Mouse (Mus musculus): ENCODE data around the gene Slc16a8. TPM values are rescaled to one million over a fixed set of nuclear protein-coding genes. Genes with fewer than 3 reads are reported as not detected.
A peak's percentile ranks its signal among the peaks of the same experiment; 100 is the strongest.

Slc16a8 gene
- polyA plus RNA-seq, 1 experiment from 2014 or later = 1.00 TPM

- Histone ChIP-seq H3K27me3 (peaks cover 35% of the 10 kb centered on the region), H3K4me2 (peak overlapping the region; percentile 95), H3K36me3 (no peaks in the 10 kb centered on the region), H3K9ac (peak overlapping the region; percentile 52), H3K27ac (replicated peaks) (no peak overlapping the region), H3K9me3 (no peaks in the 10 kb centered on the region), H3K4me3 (peak overlapping the region; percentile 55), H3K4me1 (replicated peaks) (peaks cover 20% of the 10 kb centered on the region)
- ATAC-seq (ENCODE audit: low FRiP score, low read depth) = peak; percentile 60
- 0% methylated on average over 21 of the region's 28 CpGs for WGBS
These were observed 7.2 kb upstream of the Slc16a8 start for GRCm38 (mm10) chr15:79261757-79262156.

DNA sequence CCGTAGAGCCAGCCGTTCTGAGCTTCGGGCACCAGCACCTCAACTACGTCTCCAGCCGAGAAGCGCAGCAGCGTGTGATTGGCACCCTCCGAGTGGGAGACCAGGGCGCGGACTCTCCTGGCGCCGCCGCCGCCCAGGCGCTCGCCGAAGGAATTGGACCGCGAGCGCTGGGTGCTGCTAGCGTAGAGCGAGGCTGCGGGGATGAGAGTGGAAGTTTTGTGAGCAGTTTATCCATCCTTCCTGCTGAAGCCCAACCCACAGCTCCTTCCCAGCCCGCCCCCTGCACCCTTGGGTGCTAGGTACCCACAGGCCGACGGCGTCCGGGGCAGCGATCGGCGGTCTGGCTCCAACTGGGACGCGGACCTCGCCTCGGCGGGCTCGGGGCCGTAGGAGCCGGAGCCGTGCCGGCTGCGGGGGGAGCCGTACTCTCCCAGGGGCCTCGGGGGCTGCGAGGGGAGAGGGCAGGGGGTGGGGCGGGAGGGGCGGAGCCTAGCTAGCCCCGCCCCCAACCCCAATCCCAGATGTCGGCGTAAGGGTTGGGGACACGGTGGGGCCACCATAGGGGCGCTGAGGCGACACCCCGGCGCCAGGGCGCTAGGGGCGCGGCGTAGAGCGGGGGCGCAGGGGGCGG lies 6.6 kb upstream of the Slc16a8 start:
- ATAC-seq (ENCODE audit: low FRiP score, low read depth) = peak; percentile 72
- no peaks in the 10 kb centered on the region for H3K9me3 ChIP-seq
- no peak overlapping the region for H3K27ac ChIP-seq (replicated peaks)
- no peaks in the 10 kb centered on the region for H3K36me3 ChIP-seq
- H3K9ac ChIP-seq = peak overlapping the region; percentile 52
- peaks cover 20% of the 10 kb centered on the region for H3K4me1 ChIP-seq (replicated peaks)
- peak overlapping the region; percentile 55 for H3K4me3 ChIP-seq
- peak overlapping the region; percentile 95 for H3K4me2 ChIP-seq
- WGBS = 1% methylated on average over 59 of the region's 62 CpGs
- peaks cover 35% of the 10 kb centered on the region for H3K27me3 ChIP-seq

- ATAC-seq (ENCODE audit: low FRiP score, low read depth) = no peak
- Histone ChIP-seq H3K27ac (replicated peaks) (no peak overlapping the region), H3K9me3 (no peaks in the 10 kb centered on the region), H3K9ac (no peak overlapping the region), H3K4me1 (replicated peaks) (peaks cover 20% of the 10 kb centered on the region), H3K27me3 (peaks cover 42% of the 10 kb centered on the region), H3K36me3 (no peaks in the 10 kb centered on the region), H3K4me3 (no peak overlapping the region), H3K4me2 (no peak overlapping the region)
- 27% methylated on average over 17 of the region's 17 CpGs for WGBS
These were observed 4.0 kb upstream of the Slc16a8 start for GRCm38 (mm10) chr15:79258521-79258920.

DNA sequence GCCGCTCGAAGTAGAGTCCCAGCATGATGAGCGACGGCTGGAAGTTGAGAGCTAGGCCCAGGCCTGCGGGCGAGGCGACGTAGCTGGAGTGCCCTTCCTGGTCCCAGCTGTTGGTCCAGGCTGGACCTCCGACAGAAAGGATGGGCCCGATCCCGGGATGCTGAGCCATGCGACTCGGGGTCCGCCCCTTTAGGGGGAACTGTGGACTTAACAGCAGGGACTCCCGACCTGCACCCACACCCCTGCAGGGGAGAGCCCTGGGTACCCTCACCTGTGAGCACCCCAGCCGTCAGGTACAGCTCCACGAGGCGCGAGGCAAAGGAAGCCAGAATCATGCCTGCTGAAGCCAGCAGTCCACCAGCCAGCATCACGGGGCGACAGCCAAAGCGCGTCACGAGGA lies 2.0 kb downstream of the Slc16a8 start:
- Histone ChIP-seq H3K4me1 (replicated peaks) (peaks cover 15% of the 10 kb centered on the region), H3K4me3 (peak overlapping the region; percentile 38), H3K9me3 (no peaks in the 10 kb centered on the region), H3K4me2 (peak overlapping the region; percentile 79), H3K27ac (replicated peaks) (no peak overlapping the region), H3K9ac (peak overlapping the region; percentile 48), H3K36me3 (peaks cover 4% of the 10 kb centered on the region; the same call in 1 of the 2 replicates), H3K27me3 (peaks cover 30% of the 10 kb centered on the region)
- WGBS = 29% methylated on average over 24 of the region's 24 CpGs
- peak; percentile 10; the same call in 1 of the 2 replicates for ATAC-seq (ENCODE audit: low FRiP score, low read depth)

GRCm38 (mm10) chr15:79251781-79252491 lies 2.6 kb downstream of the Slc16a8 start:
- Histone ChIP-seq H3K4me1 (replicated peaks) (peaks cover 15% of the 10 kb centered on the region), H3K4me2 (peak overlapping the region; percentile 79), H3K9me3 (no peaks in the 10 kb centered on the region), H3K36me3 (peaks cover 7% of the 10 kb centered on the region), H3K9ac (peak overlapping the region; percentile 48), H3K27me3 (peaks cover 30% of the 10 kb centered on the region), H3K27ac (replicated peaks) (no peak overlapping the region), H3K4me3 (peak overlapping the region; percentile 38)
- peak; percentile 71; the same call in 1 of the 2 replicates for ATAC-seq (ENCODE audit: low FRiP score, low read depth)
- WGBS = 2% methylated on average over 61 of the region's 61 CpGs

DNA sequence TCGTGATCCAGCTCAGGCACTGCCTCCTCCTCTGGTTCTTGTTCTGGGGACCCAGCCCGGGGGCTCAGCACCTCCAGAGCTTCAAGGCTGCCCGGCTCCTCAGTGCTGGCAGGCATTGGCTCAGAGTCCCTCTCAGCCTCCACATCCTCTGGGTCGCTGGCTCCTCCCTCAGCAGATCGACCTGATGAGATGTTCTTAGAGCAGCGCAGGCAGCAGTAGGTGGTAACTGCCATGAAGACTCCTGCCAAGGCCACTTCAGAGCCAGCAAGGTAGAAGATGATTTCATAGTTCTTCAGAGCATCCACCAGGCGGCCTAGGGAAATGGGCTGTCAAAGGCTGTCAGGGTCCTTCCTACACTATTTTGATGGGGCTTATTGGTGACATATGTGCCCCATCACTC lies 3.4 kb downstream of the Slc16a8 start:
- Histone ChIP-seq H3K27ac (replicated peaks) (no peak overlapping the region), H3K4me1 (replicated peaks) (peaks cover 15% of the 10 kb centered on the region), H3K9ac (no peak overlapping the region), H3K27me3 (peaks cover 30% of the 10 kb centered on the region), H3K9me3 (no peaks in the 10 kb centered on the region), H3K4me2 (no peak overlapping the region), H3K36me3 (peaks cover 15% of the 10 kb centered on the region), H3K4me3 (no peak overlapping the region)
- ATAC-seq (ENCODE audit: low FRiP score, low read depth) = no peak; the same call in 1 of the 2 replicates
- 51% methylated on average over 7 of the region's 7 CpGs for WGBS

DNA sequence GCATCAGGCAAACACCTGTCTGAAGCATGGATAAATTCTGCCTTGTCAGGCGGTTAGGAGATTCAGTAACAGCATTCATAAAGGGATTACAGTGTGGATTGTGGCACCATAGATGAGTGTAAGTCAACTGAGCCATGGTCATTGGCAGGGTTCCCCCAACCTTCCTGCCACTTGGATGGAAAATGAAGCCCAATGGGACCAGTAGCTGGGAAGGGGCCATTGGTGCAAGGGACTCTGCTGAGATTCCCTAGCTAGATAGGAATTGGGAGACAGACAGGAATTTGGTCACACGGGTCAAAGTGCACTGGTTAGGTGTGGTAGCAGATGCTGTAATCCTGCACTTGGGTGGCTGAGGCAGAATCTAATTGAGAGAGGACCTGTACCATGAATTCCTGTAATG lies 4.3 kb downstream of the Slc16a8 start:
- Histone ChIP-seq H3K9ac (no peak overlapping the region), H3K4me3 (no peak overlapping the region), H3K36me3 (peaks cover 17% of the 10 kb centered on the region), H3K9me3 (no peaks in the 10 kb centered on the region), H3K27me3 (peaks cover 30% of the 10 kb centered on the region), H3K4me2 (no peak overlapping the region), H3K27ac (replicated peaks) (no peak overlapping the region), H3K4me1 (replicated peaks) (peaks cover 15% of the 10 kb centered on the region)
- no peak for ATAC-seq (ENCODE audit: low FRiP score, low read depth)
- 88% methylated on average over 2 of the region's 2 CpGs for WGBS

GRCm38 (mm10) chr15:79245321-79245720 lies 9.2 kb downstream of the Slc16a8 start:
- Histone ChIP-seq H3K4me3 (no peak overlapping the region), H3K9me3 (no peaks in the 10 kb centered on the region), H3K36me3 (peaks cover 37% of the 10 kb centered on the region), H3K4me1 (replicated peaks) (peaks cover 13% of the 10 kb centered on the region), H3K4me2 (no peak overlapping the region), H3K27me3 (no peaks in the 10 kb centered on the region), H3K9ac (no peak overlapping the region), H3K27ac (replicated peaks) (no peak overlapping the region)
- 97% methylated on average over 3 of the region's 3 CpGs for WGBS
- no peak for ATAC-seq (ENCODE audit: low FRiP score, low read depth)

- H3K36me3 ChIP-seq = peaks cover 45% of the 10 kb centered on the region
- 56% methylated on average over 7 of the region's 7 CpGs for WGBS
- no peak overlapping the region for H3K9ac ChIP-seq
- ATAC-seq (ENCODE audit: low FRiP score, low read depth) = no peak
- no peak overlapping the region for H3K4me2 ChIP-seq
- no peaks in the 10 kb centered on the region for H3K9me3 ChIP-seq
- peak overlapping the region; percentile 53; the same call in 1 of the 2 replicates for H3K27ac ChIP-seq (replicated peaks)
- H3K4me1 ChIP-seq (replicated peaks) = peaks cover 13% of the 10 kb centered on the region
- no peak overlapping the region for H3K4me3 ChIP-seq
- H3K27me3 ChIP-seq = no peaks in the 10 kb centered on the region
These were observed 10.3 kb downstream of the Slc16a8 start for GRCm38 (mm10) chr15:79244071-79244893.

- Histone ChIP-seq H3K9ac (peak overlapping the region; percentile 13; the same call in 1 of the 2 replicates), H3K9me3 (no peaks in the 10 kb centered on the region), H3K27me3 (no peaks in the 10 kb centered on the region), H3K4me2 (peak overlapping the region; percentile 36), H3K4me1 (replicated peaks) (peaks cover 13% of the 10 kb centered on the region), H3K4me3 (no peak overlapping the region), H3K27ac (replicated peaks) (peak overlapping the region; percentile 74), H3K36me3 (peaks cover 48% of the 10 kb centered on the region)
- WGBS = 14% methylated on average over 10 of the region's 10 CpGs
- peak; percentile 97 for ATAC-seq (ENCODE audit: low FRiP score, low read depth)
These were observed 11.1 kb downstream of the Slc16a8 start for GRCm38 (mm10) chr15:79243234-79244042.

- H3K4me2 ChIP-seq = no peak overlapping the region
- H3K4me3 ChIP-seq = no peak overlapping the region
- H3K9me3 ChIP-seq = no peaks in the 10 kb centered on the region
- peak overlapping the region; percentile 52; the same call in 1 of the 2 replicates for H3K27ac ChIP-seq (replicated peaks)
- peak; percentile 43 for ATAC-seq (ENCODE audit: low FRiP score, low read depth)
- H3K9ac ChIP-seq = no peak overlapping the region
- peaks cover 48% of the 10 kb centered on the region for H3K36me3 ChIP-seq
- peaks cover 13% of the 10 kb centered on the region for H3K4me1 ChIP-seq (replicated peaks)
- no peaks in the 10 kb centered on the region for H3K27me3 ChIP-seq
- 69% methylated on average over 13 of the region's 13 CpGs for WGBS
These were observed 11.9 kb downstream of the Slc16a8 start for GRCm38 (mm10) chr15:79242574-79243233.
